ENCODE assay signal across 8 mouse cellular contexts in the genomic region with DNA sequence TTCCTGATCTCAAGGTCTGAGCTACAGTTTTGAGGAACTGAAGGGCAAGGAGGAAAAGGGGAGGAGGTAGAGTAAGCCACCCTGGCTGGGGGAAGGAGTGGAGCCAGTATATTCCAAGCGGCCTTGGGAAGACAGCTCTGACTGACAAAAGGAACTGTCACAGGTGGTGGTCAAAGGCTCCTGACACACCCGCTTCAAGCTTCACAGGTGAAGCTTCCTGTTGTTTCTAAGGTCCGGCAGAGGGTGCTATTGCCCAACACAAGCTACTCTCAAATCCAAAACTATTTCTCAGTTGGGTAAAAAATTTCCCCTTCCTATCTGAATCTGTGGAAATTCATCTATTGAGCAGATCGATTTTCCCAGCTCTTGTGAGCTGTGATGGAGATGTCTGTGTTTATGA. TPM values are rescaled to one million over a fixed set of nuclear protein-coding genes. Genes with fewer than 3 reads are reported as not detected.
DNase-seq lines count a peak whose midpoint lies in the region; ATAC-seq and TF ChIP-seq lines count a peak whose summit lies in the region.

No protein-coding gene starts in this region.

- H3K27ac ChIP-seq in bone marrow, adult 2 months (ENCODE audit: control insufficient read depth, insufficient read depth, low read depth, low read length, poor library complexity), result no peak overlapping the region

- no peak for TF ChIP-seq POLR2A in bone marrow, adult 2 months (IDR thresholded peaks at IDR 0.05; ENCODE audit: borderline replicate concordance, control insufficient read depth, low read depth, low read length)

- WGBS in bone marrow, adult 2 months, result 12% methylated on average over 4 of the region's 4 CpGs

- no peak for ATAC-seq in activated CD4-positive, CD25-positive, alpha-beta regulatory T cell, adult 4 months

- no peaks in the 10 kb centered on the region for H3K4me1 ChIP-seq in bone marrow, adult 2 months (ENCODE audit: control insufficient read depth, insufficient read depth, low read length)

- intact Hi-C loops in left cerebral cortex, postnatal 25 days (cut with DNase I), result loop anchor here (1.0 to 2.0 kb wide), 4 partner anchors 60 to 460 kb away; a partner anchor contains a TSS

- no peak overlapping the region for H3K4me3 ChIP-seq in bone marrow, adult 2 months (replicated peaks; ENCODE audit: control insufficient read depth, low read depth, low read length)

- DNase-seq in adrenal gland, postnatal 10 days, result peak; percentile 21
- no peak for DNase-seq in adrenal gland, adult 18-20 months (ENCODE audit: low spot score in 2 of 2)
- DNase-seq in left cerebral cortex, postnatal 25 days (ENCODE audit: low spot score in 2 of 2), result peak; percentile 13 to 37
- DNase-seq in left cerebral cortex, adult 11 months (ENCODE audit: low spot score), result no peak
- peak; percentile 7 for DNase-seq in lung, postnatal 36 days
- no peak for DNase-seq in natural killer cell, adult 2 months (ENCODE audit: low spot score in 2 of 2)

- 0 out of 2 replicates have a peak, but pooled peaks have one; percentile 12 for TF ChIP-seq CTCF in bone marrow, adult 2 months (IDR thresholded peaks at IDR 0.05; ENCODE audit: control insufficient read depth, insufficient read depth, low read length)

RNA-seq across cellular contexts. Expression of a gene that starts 31.1 kb away (rescaled TPM):
- 1 to 10 TPM; 6.1 to 6.7 TPM for total RNA-seq in adrenal gland, postnatal 10 days (2021)
- total RNA-seq in adrenal gland, adult 18-20 months (2021), result under 1 TPM; 0.38 to 0.86 TPM
- not detected for total RNA-seq in left cerebral cortex, postnatal 25 days (2021)
- polyA plus RNA-seq in bone marrow, adult 2 months (2011; ENCODE audit: insufficient read depth, insufficient read length, low replicate concordance, missing spikeins), result 0.65 TPM in 1 of 2 replicates, not detected in the other
- polyA plus RNA-seq in activated CD4-positive, CD25-positive, alpha-beta regulatory T cell, adult 4 months (2017; shearing (Covaris generic)), result not detected

Comparison
In these comparisons a context has a peak if more than half of its experiments do, and no peak if none do; other contexts are left out.
1. DNase-seq: peak in adrenal gland, postnatal 10 days (single experiment), left cerebral cortex, postnatal 25 days (2 of 2) and lung, postnatal 36 days (single experiment); none in adrenal gland, adult 18-20 months (0 of 2), left cerebral cortex, adult 11 months (single experiment) and natural killer cell, adult 2 months (0 of 2).